Mouse (Mus musculus): ENCODE results near the gene Kdm2a. TPM values are rescaled to one million over a fixed set of nuclear protein-coding genes. Genes with fewer than 3 reads are reported as not detected.
A peak's percentile ranks its signal among the peaks of the same experiment; 100 is the strongest.

Gene Kdm2a
- polyA plus RNA-seq, 1 experiment from 2014 or later: 53.9 TPM

- Histone ChIP-seq H3K27me3 (ENCODE audit: insufficient read depth, poor library complexity, severe bottlenecking) (peaks cover 8% of the 10 kb centered on the region), H3K4me3 (no peak overlapping the region), H3K36me3 (no peaks in the 10 kb centered on the region), H3K4me1 (replicated peaks) (peaks cover 6% of the 10 kb centered on the region), H3K27ac (no peak overlapping the region), H3K9me3 (0 out of 2 replicates have a peak, but pooled peaks cover 5% of the 10 kb centered on the region)
- 72% methylated on average over 1 of the region's 1 CpGs for WGBS
- DNase-seq (ENCODE audit: low spot score): no peak
These were observed 35.7 kb upstream of the Kdm2a start for GRCm38 (mm10) chr19:4433756-4434155.

DNA sequence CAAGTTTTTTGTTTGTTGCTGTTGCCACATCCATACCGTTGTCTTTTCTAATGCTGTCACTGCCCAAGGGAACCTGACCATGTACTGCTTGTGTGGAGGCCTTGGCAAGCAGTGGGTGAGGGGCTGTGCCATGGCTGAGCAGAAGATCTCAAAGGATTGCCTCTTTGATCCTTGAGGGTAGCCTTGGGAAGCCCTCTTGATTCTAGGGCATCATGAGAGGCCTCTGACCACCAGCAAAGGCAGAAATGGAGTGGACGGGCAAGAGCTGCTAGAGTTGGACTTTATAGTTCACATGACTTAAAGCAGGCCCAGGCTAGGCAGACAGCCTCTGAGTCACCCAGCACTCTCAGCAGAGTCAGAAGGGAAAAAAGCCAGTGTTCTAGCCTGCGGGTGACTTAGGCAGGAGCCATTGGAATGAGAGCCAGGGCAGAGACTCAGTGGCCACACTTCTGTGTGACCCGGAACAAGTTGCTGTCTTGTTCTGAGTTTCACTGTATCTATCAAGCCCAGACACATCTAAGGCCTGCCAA is 32.1 kb upstream of the Kdm2a start:
- DNase-seq (ENCODE audit: low spot score): no peak
- H3K36me3 ChIP-seq: peaks cover 15% of the 10 kb centered on the region
- 93% methylated on average over 4 of the region's 4 CpGs for WGBS

GRCm38 (mm10) chr19:4425610-4426366 is 27.7 kb upstream of the Kdm2a start:
- H3K4me3 ChIP-seq: no peak overlapping the region
- 77% methylated on average over 19 of the region's 19 CpGs for WGBS
- H3K36me3 ChIP-seq: peaks cover 21% of the 10 kb centered on the region
- DNase-seq (ENCODE audit: low spot score): peak; percentile 38
- H3K9me3 ChIP-seq: no peaks in the 10 kb centered on the region
- H3K27me3 ChIP-seq (ENCODE audit: insufficient read depth, poor library complexity, severe bottlenecking): no peaks in the 10 kb centered on the region
- no peak overlapping the region for H3K27ac ChIP-seq
- H3K4me1 ChIP-seq (replicated peaks): no peaks in the 10 kb centered on the region

More for the DNA sequence above, 32.1 kb upstream of the Kdm2a start:
- H3K4me3 ChIP-seq: no peak overlapping the region
- H3K4me1 ChIP-seq (replicated peaks): no peaks in the 10 kb centered on the region
- H3K27ac ChIP-seq: no peak overlapping the region
- no peaks in the 10 kb centered on the region for H3K27me3 ChIP-seq (ENCODE audit: insufficient read depth, poor library complexity, severe bottlenecking)
- H3K9me3 ChIP-seq: 0 out of 2 replicates have a peak, but pooled peaks cover under 1% of the 10 kb centered on the region

GRCm38 (mm10) chr19:4423021-4423420 is 24.9 kb upstream of the Kdm2a start:
- H3K9me3 ChIP-seq: no peaks in the 10 kb centered on the region
- no peak overlapping the region for H3K27ac ChIP-seq
- H3K36me3 ChIP-seq: peaks cover 21% of the 10 kb centered on the region
- no peak for DNase-seq (ENCODE audit: low spot score)
- no peaks in the 10 kb centered on the region for H3K27me3 ChIP-seq (ENCODE audit: insufficient read depth, poor library complexity, severe bottlenecking)
- H3K4me3 ChIP-seq: no peak overlapping the region
- H3K4me1 ChIP-seq (replicated peaks): no peaks in the 10 kb centered on the region
- WGBS: 77% methylated on average over 3 of the region's 3 CpGs

- H3K4me1 ChIP-seq (replicated peaks): no peaks in the 10 kb centered on the region
- H3K27ac ChIP-seq: no peak overlapping the region
- 95% methylated on average over 3 of the region's 3 CpGs for WGBS
- no peak overlapping the region for H3K4me3 ChIP-seq
- H3K36me3 ChIP-seq: peaks cover 21% of the 10 kb centered on the region
- no peaks in the 10 kb centered on the region for H3K27me3 ChIP-seq (ENCODE audit: insufficient read depth, poor library complexity, severe bottlenecking)
- no peak for DNase-seq (ENCODE audit: low spot score)
- no peaks in the 10 kb centered on the region for H3K9me3 ChIP-seq
These were observed 24.5 kb upstream of the Kdm2a start for GRCm38 (mm10) chr19:4422581-4422980.

- WGBS: 87% methylated on average over 8 of the region's 8 CpGs
- no peak for DNase-seq (ENCODE audit: low spot score)
- Histone ChIP-seq H3K4me1 (replicated peaks) (no peaks in the 10 kb centered on the region), H3K27ac (no peak overlapping the region), H3K27me3 (ENCODE audit: insufficient read depth, poor library complexity, severe bottlenecking) (no peaks in the 10 kb centered on the region), H3K9me3 (no peaks in the 10 kb centered on the region), H3K4me3 (no peak overlapping the region), H3K36me3 (peaks cover 8% of the 10 kb centered on the region; the same call in 1 of the 2 replicates)
These were observed 22.2 kb upstream of the Kdm2a start for GRCm38 (mm10) chr19:4420153-4420910.

GRCm38 (mm10) chr19:4419711-4420110 is 21.6 kb upstream of the Kdm2a start:
- no peaks in the 10 kb centered on the region for H3K27me3 ChIP-seq (ENCODE audit: insufficient read depth, poor library complexity, severe bottlenecking)
- H3K4me3 ChIP-seq: no peak overlapping the region
- no peaks in the 10 kb centered on the region for H3K4me1 ChIP-seq (replicated peaks)
- DNase-seq (ENCODE audit: low spot score): no peak
- H3K9me3 ChIP-seq: no peaks in the 10 kb centered on the region
- H3K27ac ChIP-seq: no peak overlapping the region
- H3K36me3 ChIP-seq: peaks cover 2% of the 10 kb centered on the region; the same call in 1 of the 2 replicates
- WGBS: 92% methylated on average over 5 of the region's 5 CpGs

- Histone ChIP-seq H3K4me3 (no peak overlapping the region), H3K9me3 (no peaks in the 10 kb centered on the region), H3K27ac (no peak overlapping the region), H3K36me3 (no peaks in the 10 kb centered on the region), H3K27me3 (ENCODE audit: insufficient read depth, poor library complexity, severe bottlenecking) (no peaks in the 10 kb centered on the region), H3K4me1 (replicated peaks) (no peaks in the 10 kb centered on the region)
- DNase-seq (ENCODE audit: low spot score): no peak
These were observed 19.6 kb upstream of the Kdm2a start for GRCm38 (mm10) chr19:4417713-4418112.

- no peaks in the 10 kb centered on the region for H3K9me3 ChIP-seq
- WGBS: 0% methylated on average over 1 of the region's 1 CpGs
- H3K27ac ChIP-seq: no peak overlapping the region
- H3K27me3 ChIP-seq (ENCODE audit: insufficient read depth, poor library complexity, severe bottlenecking): no peaks in the 10 kb centered on the region
- H3K36me3 ChIP-seq: no peaks in the 10 kb centered on the region
- H3K4me3 ChIP-seq: no peak overlapping the region
- DNase-seq (ENCODE audit: low spot score): peak; percentile 46
- no peaks in the 10 kb centered on the region for H3K4me1 ChIP-seq (replicated peaks)
These were observed 19.1 kb upstream of the Kdm2a start for GRCm38 (mm10) chr19:4417183-4417582.

DNA sequence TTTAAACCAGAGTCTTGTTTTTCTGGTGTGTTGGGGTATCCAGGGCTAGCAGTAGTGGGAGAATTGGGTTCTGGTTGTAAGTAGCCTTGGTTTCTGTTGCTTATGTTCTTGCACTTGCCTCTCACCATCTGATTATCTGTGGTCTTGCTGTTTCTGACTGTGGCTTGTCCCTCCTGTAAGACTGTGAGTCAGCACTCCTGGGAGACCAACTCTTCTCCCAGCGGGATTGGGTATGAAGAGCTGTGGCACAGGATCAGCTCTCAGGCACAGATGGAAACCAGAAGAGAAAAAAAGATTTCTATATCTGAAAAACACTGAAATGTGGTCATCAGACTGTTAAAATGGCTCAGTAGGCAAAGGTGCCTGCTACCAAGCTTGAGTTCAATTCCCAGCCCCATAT is 16.5 kb upstream of the Kdm2a start:
- H3K4me1 ChIP-seq (replicated peaks): no peaks in the 10 kb centered on the region
- H3K9me3 ChIP-seq: no peaks in the 10 kb centered on the region
- 70% methylated on average over 1 of the region's 1 CpGs for WGBS
- H3K36me3 ChIP-seq: no peaks in the 10 kb centered on the region
- H3K4me3 ChIP-seq: no peak overlapping the region
- no peak for DNase-seq (ENCODE audit: low spot score)
- no peaks in the 10 kb centered on the region for H3K27me3 ChIP-seq (ENCODE audit: insufficient read depth, poor library complexity, severe bottlenecking)
- no peak overlapping the region for H3K27ac ChIP-seq

DNA sequence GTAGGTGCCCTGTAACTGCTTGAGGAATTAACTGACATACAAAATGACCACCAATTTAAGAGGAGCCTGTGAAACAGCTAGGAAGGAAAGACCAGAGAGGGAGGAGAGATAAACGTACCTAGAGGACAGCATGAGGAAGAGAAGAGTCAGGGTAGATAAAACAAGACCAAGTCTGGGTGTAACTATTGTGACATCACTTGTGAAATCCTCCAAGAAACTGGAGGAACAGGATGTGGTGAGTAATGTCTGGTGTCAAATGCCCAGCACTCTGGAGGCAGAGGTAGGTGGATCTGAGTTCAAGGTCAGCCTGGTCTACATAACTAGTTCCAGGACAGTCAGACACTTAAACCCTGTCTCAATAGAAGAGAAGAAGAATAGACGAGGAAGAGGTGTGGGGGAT is 11.0 kb upstream of the Kdm2a start:
- H3K4me3 ChIP-seq: no peak overlapping the region
- no peak overlapping the region for H3K27ac ChIP-seq
- no peaks in the 10 kb centered on the region for H3K9me3 ChIP-seq
- 72% methylated on average over 2 of the region's 2 CpGs for WGBS
- no peaks in the 10 kb centered on the region for H3K36me3 ChIP-seq
- DNase-seq (ENCODE audit: low spot score): no peak
- no peaks in the 10 kb centered on the region for H3K4me1 ChIP-seq (replicated peaks)
- no peaks in the 10 kb centered on the region for H3K27me3 ChIP-seq (ENCODE audit: insufficient read depth, poor library complexity, severe bottlenecking)

DNA sequence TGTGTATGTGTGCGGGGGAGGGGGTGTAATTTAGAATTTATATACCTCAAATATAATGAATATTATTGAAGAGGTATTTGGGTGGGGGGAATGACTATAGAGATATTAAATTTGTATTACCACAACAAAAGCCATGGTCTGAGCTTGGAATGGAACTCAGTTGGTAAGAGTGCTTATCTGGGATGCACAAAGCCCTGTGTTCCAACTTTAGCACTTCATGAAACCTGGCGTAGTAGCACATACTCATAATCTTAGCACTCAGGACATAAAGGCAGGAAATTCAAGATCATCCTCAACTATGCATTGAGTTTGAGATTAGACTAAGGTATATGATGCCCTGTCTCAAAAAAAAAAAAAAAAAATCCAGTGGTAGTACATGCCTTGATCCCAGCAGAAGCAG is 6.8 kb upstream of the Kdm2a start:
- WGBS: 93% methylated on average over 2 of the region's 2 CpGs
- Histone ChIP-seq H3K27ac (no peak overlapping the region), H3K4me3 (no peak overlapping the region), H3K9me3 (no peaks in the 10 kb centered on the region), H3K36me3 (no peaks in the 10 kb centered on the region), H3K27me3 (ENCODE audit: insufficient read depth, poor library complexity, severe bottlenecking) (no peaks in the 10 kb centered on the region), H3K4me1 (replicated peaks) (no peaks in the 10 kb centered on the region)
- no peak for DNase-seq (ENCODE audit: low spot score)

- no peaks in the 10 kb centered on the region for H3K9me3 ChIP-seq
- peaks cover 1% of the 10 kb centered on the region; the same call in 1 of the 2 replicates for H3K36me3 ChIP-seq
- H3K4me3 ChIP-seq: 0 out of 2 replicates have a peak overlapping the region, but pooled peaks have one; percentile 96
- no peak overlapping the region for H3K27ac ChIP-seq
- peaks cover 11% of the 10 kb centered on the region for H3K27me3 ChIP-seq (ENCODE audit: insufficient read depth, poor library complexity, severe bottlenecking)
- WGBS: 79% methylated on average over 4 of the region's 4 CpGs
- peaks cover 27% of the 10 kb centered on the region for H3K4me1 ChIP-seq (replicated peaks)
- no peak for DNase-seq (ENCODE audit: low spot score)
These were observed 874 bp upstream of the Kdm2a start for GRCm38 (mm10) chr19:4398959-4399358.

Data from hindbrain, embryonic 10.5 days (tissue).